Mouse (Mus musculus) MEL (cell line): ENCODE measurements at regions not wholly inside any gene's neighbourhood (a gene's known extent, or its start where the extent isn't known, plus 50 kb on each side); places are given as distances from the start of the nearest gene placed in this dataset.

Source experiments
- DNase-seq: peaks from one replicate; pipeline ENCODE4 v3.0.0; 2011; ENCODE audit warnings: low read depth, low spot score
- H3K27ac ChIP-seq: 2 replicates; pipeline ENCODE4 v1.5.1; 2012; ENCODE audit warnings: low read depth, mild to moderate bottlenecking, control low read depth, low read length, moderate library complexity; ENCODE audit not compliant: control insufficient read depth
- H3K27me3 ChIP-seq, 2 experiments: fragments of 150-350 bp in 1 of 2; sonication (generic) in 1 of 2; 2 replicates each; pipeline ENCODE4 v1.6.1; 2012; ENCODE audit warnings: low read length in 2 of 2, mild to moderate bottlenecking in 2 of 2, improper control_type of control experiment in 1 of 2, moderate library complexity in 1 of 2; ENCODE audit not compliant: insufficient read depth in 2 of 2, control insufficient read depth in 1 of 2
- H3K36me3 ChIP-seq, 2 experiments: 2 replicates each; pipeline ENCODE4 v1.6.1; 2012 to 2014; ENCODE audit warnings: low read length in 2 of 2, improper control_type of control experiment in 1 of 2, inconsistent platforms in 1 of 2, mild to moderate bottlenecking in 1 of 2; ENCODE audit not compliant: insufficient read depth in 2 of 2, control insufficient read depth in 1 of 2
- H3K4me1 ChIP-seq, 2 experiments: fragments of 150-350 bp in 1 of 2; sonication (generic) in 1 of 2; 2 replicates each; pipeline ENCODE4 v1.6.1; 2012; ENCODE audit warnings: low read length in 2 of 2, improper control_type of control experiment in 1 of 2, mild to moderate bottlenecking in 1 of 2; ENCODE audit not compliant: insufficient read depth in 2 of 2, control insufficient read depth in 1 of 2
- H3K4me3 ChIP-seq, 2 experiments: fragments of 150-350 bp in 1 of 2; sonication (generic) in 1 of 2; 2 replicates each; pipeline ENCODE4 v1.5.1; 2012; ENCODE audit warnings: low read depth in 2 of 2, low read length in 2 of 2, mild to moderate bottlenecking in 2 of 2, moderate library complexity in 2 of 2, control low read depth in 1 of 2, improper control_type of control experiment in 1 of 2; ENCODE audit not compliant: control insufficient read depth in 1 of 2, insufficient read depth in 1 of 2
- H3K79me2 ChIP-seq: 2 replicates; pipeline ENCODE4 v1.6.1; 2012; ENCODE audit warnings: mild to moderate bottlenecking, low read length, moderate library complexity; ENCODE audit not compliant: control insufficient read depth, poor library complexity, insufficient read depth
- H3K9ac ChIP-seq: 2 replicates; pipeline ENCODE4 v1.6.1; 2012; ENCODE audit warnings: low read depth, mild to moderate bottlenecking, control low read depth, low read length, moderate library complexity; ENCODE audit not compliant: control insufficient read depth, poor library complexity, severe bottlenecking
- H3K9me3 ChIP-seq: fragments of 150-350 bp; sonication (generic); replicated peaks from 2 replicates; pipeline ENCODE4 v1.6.1; 2012; ENCODE audit warnings: mild to moderate bottlenecking, low read length, improper control_type of control experiment, moderate library complexity; ENCODE audit not compliant: insufficient read depth
- BHLHE40 ChIP-seq: IDR thresholded peaks from 2 replicates; pipeline ENCODE4 v1.6.1; 2012; ENCODE audit warnings: low read depth, mild to moderate bottlenecking, inconsistent platforms, low read length, improper control_type of control experiment, borderline replicate concordance
- CHD1 ChIP-seq: IDR thresholded peaks from 2 replicates; pipeline ENCODE4 v1.6.1; 2012; ENCODE audit warnings: low read depth, mild to moderate bottlenecking, inconsistent platforms, low read length, improper control_type of control experiment
- CTCF ChIP-seq, 3 experiments: IDR thresholded peaks in 2 of 3; conservative IDR thresholded peaks in 1 of 3; 2 replicates each; pipeline ENCODE4 v1.5.1; 2011 to 2012; ENCODE audit warnings: low read length in 3 of 3, low read depth in 2 of 3, mild to moderate bottlenecking in 2 of 3, improper control_type of control experiment in 1 of 3, inconsistent platforms in 1 of 3, mixed read lengths in 1 of 3, moderate library complexity in 1 of 3; ENCODE audit not compliant: control insufficient read depth in 1 of 3, insufficient read depth in 1 of 3, poor library complexity in 1 of 3, severe bottlenecking in 1 of 3
- EP300 ChIP-seq, 2 experiments: IDR thresholded peaks; 2 replicates each; pipeline ENCODE4 v1.6.1; 2011; ENCODE audit warnings: improper control_type of control experiment in 2 of 2, low read length in 2 of 2, low read depth in 1 of 2, mild to moderate bottlenecking in 1 of 2
- ETS1 ChIP-seq: IDR thresholded peaks from 2 replicates; pipeline ENCODE4 v1.6.1; 2012; ENCODE audit warnings: low read depth, mild to moderate bottlenecking, inconsistent platforms, low read length, improper control_type of control experiment, moderate library complexity
- GATA1 ChIP-seq: IDR thresholded peaks from 2 replicates; pipeline ENCODE4 v1.6.1; 2011; ENCODE audit warnings: low read depth, low read length, improper control_type of control experiment
- JUND ChIP-seq: IDR thresholded peaks from 2 replicates; pipeline ENCODE4 v1.6.1; 2011; ENCODE audit warnings: low read depth, mild to moderate bottlenecking, improper control_type of control experiment, low read length
- KAT2A ChIP-seq: conservative IDR thresholded peaks from 2 replicates; pipeline ENCODE4 v1.6.1; 2012; ENCODE audit warnings: low read depth, low read length, improper control_type of control experiment, inconsistent platforms
- MAFK ChIP-seq: IDR thresholded peaks from 2 replicates; pipeline ENCODE4 v1.6.1; 2011; ENCODE audit warnings: low read depth, mild to moderate bottlenecking, low read length, improper control_type of control experiment, borderline replicate concordance
- MAX ChIP-seq: IDR thresholded peaks from 2 replicates; pipeline ENCODE4 v1.6.1; 2011; ENCODE audit warnings: low read length, improper control_type of control experiment
- MAZ ChIP-seq: IDR thresholded peaks from 2 replicates; pipeline ENCODE4 v1.6.1; 2012; ENCODE audit warnings: low read depth, mild to moderate bottlenecking, inconsistent platforms, low read length, improper control_type of control experiment
- MEF2A ChIP-seq: IDR thresholded peaks from 2 replicates; pipeline ENCODE4 v1.6.1; 2014; ENCODE audit warnings: low read depth, mild to moderate bottlenecking, inconsistent platforms, low read length, improper control_type of control experiment; ENCODE audit not compliant: poor library complexity, insufficient replicate concordance, severe bottlenecking; ENCODE audit errors: extremely low read depth
- MXI1 ChIP-seq: IDR thresholded peaks from 2 replicates; pipeline ENCODE4 v1.6.1; 2011; ENCODE audit warnings: mild to moderate bottlenecking, low read depth, low read length, improper control_type of control experiment
- MYC ChIP-seq: IDR thresholded peaks from 2 replicates; pipeline ENCODE4 v1.6.1; 2011; ENCODE audit warnings: low read depth, mild to moderate bottlenecking, low read length, improper control_type of control experiment, moderate library complexity
- NRF1 ChIP-seq: IDR thresholded peaks from 2 replicates; pipeline ENCODE4 v1.6.1; 2014; ENCODE audit warnings: low read depth, mild to moderate bottlenecking, inconsistent platforms, low read length, improper control_type of control experiment, moderate library complexity; ENCODE audit not compliant: poor library complexity, insufficient read depth, severe bottlenecking
- POLR2AphosphoS2 ChIP-seq: IDR thresholded peaks from 2 replicates; pipeline ENCODE4 v1.6.1; 2011; ENCODE audit warnings: low read length, improper control_type of control experiment
- POLR2AphosphoS5 ChIP-seq: IDR thresholded peaks from 2 replicates; pipeline ENCODE4 v1.6.1; 2012; ENCODE audit warnings: low read depth, borderline replicate concordance, mild to moderate bottlenecking, inconsistent platforms, low read length, moderate library complexity, mixed read lengths
- RCOR1 ChIP-seq: IDR thresholded peaks from 2 replicates; pipeline ENCODE4 v1.6.1; 2012; ENCODE audit warnings: low read depth, mild to moderate bottlenecking, inconsistent platforms, low read length, improper control_type of control experiment
- SMC3 ChIP-seq: IDR thresholded peaks from 2 replicates; pipeline ENCODE4 v1.6.1; 2011; ENCODE audit warnings: low read depth, low read length, improper control_type of control experiment
- TAL1 ChIP-seq: IDR thresholded peaks from 2 replicates; pipeline ENCODE4 v1.6.1; 2012; ENCODE audit warnings: mild to moderate bottlenecking, inconsistent platforms, low read length, moderate library complexity, mixed read lengths
- TCF12 ChIP-seq: IDR thresholded peaks from 2 replicates; pipeline ENCODE4 v1.6.1; 2014; ENCODE audit warnings: low read depth, mild to moderate bottlenecking, inconsistent platforms, low read length, improper control_type of control experiment, moderate library complexity
- UBTF ChIP-seq: IDR thresholded peaks from 2 replicates; pipeline ENCODE4 v1.6.1; 2012; ENCODE audit warnings: low read depth, mild to moderate bottlenecking, inconsistent platforms, low read length, improper control_type of control experiment, moderate library complexity, borderline replicate concordance; ENCODE audit not compliant: insufficient read depth
- USF2 ChIP-seq, 2 experiments: IDR thresholded peaks; 2 replicates each; pipeline ENCODE4 v1.6.1; 2011 to 2012; ENCODE audit warnings: improper control_type of control experiment in 2 of 2, low read length in 2 of 2, borderline replicate concordance in 1 of 2, inconsistent platforms in 1 of 2, low read depth in 1 of 2, mild to moderate bottlenecking in 1 of 2; ENCODE audit not compliant: insufficient read depth in 1 of 2
- ZC3H11A ChIP-seq: IDR thresholded peaks from 2 replicates; pipeline ENCODE4 v1.6.1; 2012; ENCODE audit warnings: low read depth, mild to moderate bottlenecking, inconsistent platforms, low read length, improper control_type of control experiment
- ZKSCAN1 ChIP-seq: IDR thresholded peaks from 2 replicates; pipeline ENCODE4 v1.6.1; 2012; ENCODE audit warnings: low read depth, mild to moderate bottlenecking, inconsistent platforms, low read length, improper control_type of control experiment, moderate library complexity
- ZMIZ1 ChIP-seq: IDR thresholded peaks from 2 replicates; pipeline ENCODE4 v1.6.1; 2012; ENCODE audit warnings: low read depth, mild to moderate bottlenecking, inconsistent platforms, low read length, improper control_type of control experiment, moderate library complexity

DNA sequence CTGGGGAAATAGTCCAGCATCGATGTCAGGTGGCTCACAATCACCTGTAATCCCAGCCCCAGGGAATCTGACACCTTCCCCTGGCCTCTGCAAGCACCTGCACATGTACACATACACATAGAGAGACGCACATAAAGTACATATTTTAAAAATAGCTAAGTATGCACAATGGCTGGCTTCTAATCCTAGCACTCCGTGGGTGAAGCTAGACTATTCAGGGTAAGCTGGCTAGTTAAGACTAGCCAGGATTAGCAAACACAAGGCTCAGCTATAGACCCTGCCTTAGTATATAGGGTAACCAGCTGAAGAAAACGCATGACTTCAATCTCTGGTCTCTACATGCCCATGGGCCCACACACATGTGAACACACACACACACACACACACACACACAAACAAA lies 274.6 kb downstream of the Pdcd6ip start:
- no peak for DNase-seq
- no peaks in the 10 kb centered on the region for H3K4me1 ChIP-seq
- H3K27me3 ChIP-seq = no peaks in the 10 kb centered on the region
- H3K9me3 ChIP-seq = no peaks in the 10 kb centered on the region
- no peak overlapping the region for H3K9ac ChIP-seq
- H3K4me3 ChIP-seq = no peak overlapping the region
- TF ChIP-seq USF2 (IDR thresholded peaks at IDR 0.05; ENCODE audit: borderline replicate concordance in 1 of 2, insufficient read depth in 1 of 2, low read depth in 1 of 2, low read length in 2 of 2) = no peak
- TF ChIP-seq NRF1 = no peak
- no peak for TF ChIP-seq KAT2A
- no peak for TF ChIP-seq EP300 (IDR thresholded peaks at IDR 0.05; ENCODE audit: low read depth in 1 of 2, low read length in 2 of 2)
- no peak for TF ChIP-seq TAL1
- TF ChIP-seq POLR2AphosphoS5 = no peak
- no peak overlapping the region for H3K27ac ChIP-seq
- no peaks in the 10 kb centered on the region for H3K79me2 ChIP-seq
- no peaks in the 10 kb centered on the region for H3K36me3 ChIP-seq

DNA sequence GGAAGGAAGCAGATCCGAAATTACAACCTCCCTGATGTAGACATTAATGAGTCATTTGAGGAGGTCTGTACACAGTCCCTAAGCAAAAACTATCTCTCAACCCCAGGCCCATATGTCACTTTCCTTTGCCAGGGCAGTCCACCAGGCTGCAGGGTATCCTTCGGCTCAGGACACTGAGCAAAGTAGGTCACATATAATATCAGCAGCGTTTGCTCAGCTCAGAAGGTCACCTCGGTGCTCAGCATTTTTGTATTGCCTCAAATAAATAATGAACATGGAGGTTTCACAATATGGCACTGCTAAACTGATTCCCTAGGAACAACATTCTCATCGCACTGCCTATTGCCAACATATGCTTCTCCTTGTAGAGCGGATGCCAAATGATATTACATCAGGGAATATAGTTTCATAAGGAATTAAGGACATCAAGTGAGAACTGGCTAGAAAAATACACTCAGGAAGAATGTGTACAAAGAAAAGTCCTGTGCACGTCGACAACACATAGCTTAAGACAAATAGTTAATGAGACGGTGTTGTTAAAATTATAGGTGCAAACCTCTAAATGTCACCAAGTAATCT lies 275.4 kb downstream of the Pdcd6ip start:
- H3K4me1 ChIP-seq = no peaks in the 10 kb centered on the region
- H3K27ac ChIP-seq = no peak overlapping the region
- DNase-seq = no peak
- no peak overlapping the region for H3K9ac ChIP-seq
- H3K9me3 ChIP-seq = no peaks in the 10 kb centered on the region
- no peaks in the 10 kb centered on the region for H3K79me2 ChIP-seq
- TF ChIP-seq JUND = no peak
- no peak for TF ChIP-seq MAZ
- TF ChIP-seq UBTF = no peak
- TF ChIP-seq ZC3H11A = no peak
- no peak for TF ChIP-seq TCF12
- no peak for TF ChIP-seq USF2 (IDR thresholded peaks at IDR 0.05; ENCODE audit: borderline replicate concordance in 1 of 2, insufficient read depth in 1 of 2, low read depth in 1 of 2, low read length in 2 of 2)
- TF ChIP-seq POLR2AphosphoS2 = no peak
- no peak overlapping the region for H3K4me3 ChIP-seq
- H3K27me3 ChIP-seq = no peaks in the 10 kb centered on the region
- no peaks in the 10 kb centered on the region for H3K36me3 ChIP-seq

DNA sequence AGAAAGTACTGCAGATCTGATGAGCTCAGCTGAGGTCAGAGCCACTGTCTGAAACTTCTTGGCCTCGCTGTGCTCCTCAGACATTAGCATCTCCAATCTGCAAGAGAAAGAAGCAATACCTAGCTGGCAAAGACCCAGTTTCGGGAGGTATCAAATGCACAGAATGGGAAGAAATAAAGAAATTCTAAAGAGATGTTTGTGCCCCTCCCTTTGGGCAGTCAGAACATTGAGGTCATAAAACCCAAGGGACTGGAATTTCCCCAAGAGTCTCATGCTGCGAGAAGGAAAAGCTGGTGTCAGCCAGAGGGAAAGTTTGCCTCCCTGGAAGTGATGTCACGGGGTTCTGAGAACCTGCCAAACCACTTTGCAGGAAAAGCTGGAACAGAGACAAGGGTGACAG lies 277.6 kb downstream of the Pdcd6ip start:
- Histone ChIP-seq H3K9me3 (no peaks in the 10 kb centered on the region), H3K27ac (no peak overlapping the region), H3K4me1 (no peaks in the 10 kb centered on the region), H3K4me3 (no peak overlapping the region), H3K79me2 (no peaks in the 10 kb centered on the region), H3K27me3 (no peaks in the 10 kb centered on the region), H3K9ac (no peak overlapping the region), H3K36me3 (no peaks in the 10 kb centered on the region)
- no peak for DNase-seq
- TF ChIP-seq MYC = no peak
- TF ChIP-seq CHD1 = no peak
- TF ChIP-seq TAL1 = no peak
- TF ChIP-seq ZMIZ1 = no peak
- TF ChIP-seq MXI1 = no peak
- no peak for TF ChIP-seq MEF2A
- TF ChIP-seq SMC3 = no peak
- TF ChIP-seq GATA1 = no peak
- TF ChIP-seq POLR2AphosphoS2 = no peak
- no peak for TF ChIP-seq CTCF (IDR thresholded peaks at IDR 0.05 in 2 of 3, conservative IDR thresholded peaks at IDR 0.05 in 1 of 3; ENCODE audit: control insufficient read depth in 1 of 3, insufficient read depth in 1 of 3, low read depth in 2 of 3, low read length in 3 of 3, poor library complexity in 1 of 3, severe bottlenecking in 1 of 3)
- no peak for TF ChIP-seq MAFK
- TF ChIP-seq MAZ = no peak
- TF ChIP-seq RCOR1 = no peak
- TF ChIP-seq ZC3H11A = no peak
- no peak for TF ChIP-seq ETS1
- TF ChIP-seq MAX = no peak
- TF ChIP-seq BHLHE40 = no peak
- no peak for TF ChIP-seq ZKSCAN1
